Mouse (Mus musculus) small intestine, adult 2 months (tissue): ENCODE measurements around the gene Peli2.

Experiments used
- CTCF ChIP-seq: fragments of 200-500 bp; IDR thresholded peaks from 2 replicates; pipeline ENCODE4 v1.5.1; 2012; ENCODE audit warnings: low read depth, mild to moderate bottlenecking, control low read depth, inconsistent platforms, low read length, moderate library complexity, mixed read lengths; ENCODE audit not compliant: insufficient replicate concordance, insufficient read length; ENCODE audit errors: extremely low read depth
- POLR2A ChIP-seq: fragments of 200-500 bp; IDR thresholded peaks from 2 replicates; pipeline ENCODE4 v1.6.1; 2012; ENCODE audit warnings: low read depth, mild to moderate bottlenecking, control low read depth, inconsistent platforms, low read length, moderate library complexity

DNA sequence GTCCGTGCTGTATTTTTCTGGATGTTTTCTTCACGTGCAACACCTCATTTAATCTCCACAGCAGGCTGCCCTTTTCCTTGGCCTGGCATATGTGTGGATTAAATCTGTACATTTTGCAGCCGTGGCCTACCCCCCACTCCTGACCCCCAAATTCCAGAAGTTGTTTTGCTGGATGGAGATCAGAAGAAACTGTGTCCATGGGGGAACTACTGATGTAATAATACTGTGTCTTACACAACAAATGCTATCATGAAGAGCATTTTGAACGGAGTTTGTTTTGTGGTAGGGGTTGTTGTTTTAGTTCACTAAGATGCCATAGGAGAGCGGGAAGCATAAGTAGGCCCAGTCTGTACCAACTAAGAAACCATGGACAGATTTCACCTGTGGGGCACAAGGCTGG is 88.8 kb downstream of the Peli2 start:
- TF ChIP-seq POLR2A = no peak
- TF ChIP-seq CTCF = no peak
